Mouse (Mus musculus): ENCODE results near the gene Slc36a1.

Slc36a1 gene

GRCm38 (mm10) chr11:55265647-55266046 is 61.5 kb downstream of the Slc36a1 start:
- no peak for DNase-seq (ENCODE audit: extremely low spot score, low read depth, low spot score)

- no peak for DNase-seq (ENCODE audit: extremely low spot score, low read depth, low spot score)
Observed at GRCm38 (mm10) chr11:55268580-55268979, 64.4 kb downstream of the Slc36a1 start.

- DNase-seq (ENCODE audit: extremely low spot score, low read depth, low spot score) = no peak
Observed at GRCm38 (mm10) chr11:55274756-55275155, 70.6 kb downstream of the Slc36a1 start.

Data from hindlimb bud, embryonic 11.5 days (tissue).